Mouse (Mus musculus) stomach, embryonic 16.5 days (tissue): ENCODE data around the gene Cyp26a1. TPM values are rescaled to one million over a fixed set of nuclear protein-coding genes. Genes with fewer than 3 reads are reported as not detected.

ENCODE experiments used
- ATAC-seq: fragments of 200-750 bp; cut with Nextera tagmentation; 2 replicates; pipeline ENCODE4 v1.8.0; 2017; ENCODE audit warnings: moderate number of reproducible peaks, moderate TSS enrichment; ENCODE audit not compliant: insufficient read depth, low FRiP score
- H3K27ac ChIP-seq: fragments of 300-500 bp; sonication (generic); 2 replicates; pipeline ENCODE4 v1.5.1; 2014; ENCODE audit warnings: low read length
- H3K27me3 ChIP-seq: fragments of 300-500 bp; sonication (generic); 2 replicates; pipeline ENCODE4 v1.6.1; 2014; ENCODE audit warnings: low read length, control low read depth, mixed read lengths; ENCODE audit not compliant: control insufficient read depth, insufficient read depth
- H3K36me3 ChIP-seq: fragments of 300-500 bp; sonication (generic); 2 replicates; pipeline ENCODE4 v1.6.1; 2014; ENCODE audit warnings: low read length; ENCODE audit not compliant: control insufficient read depth, insufficient read depth
- H3K4me1 ChIP-seq: fragments of 300-500 bp; sonication (generic); 2 replicates; pipeline ENCODE4 v1.6.1; 2014; ENCODE audit warnings: low read length, control low read depth, mixed read lengths; ENCODE audit not compliant: control insufficient read depth, insufficient read depth
- H3K4me2 ChIP-seq: fragments of 300-500 bp; sonication (generic); 2 replicates; pipeline ENCODE4 v1.6.1; 2014; ENCODE audit warnings: low read depth, low read length, mixed read lengths
- H3K4me3 ChIP-seq: fragments of 300-500 bp; sonication (generic); replicated peaks from 2 replicates; pipeline ENCODE4 v1.5.1; 2014; ENCODE audit warnings: mild to moderate bottlenecking, low read length
- H3K9ac ChIP-seq: fragments of 300-500 bp; sonication (generic); 2 replicates; pipeline ENCODE4 v1.6.1; 2014; ENCODE audit warnings: low read length
- H3K9me3 ChIP-seq: fragments of 300-500 bp; sonication (generic); replicated peaks from 2 replicates; pipeline ENCODE4 v1.6.1; 2016; ENCODE audit warnings: low read length, control low read depth; ENCODE audit not compliant: control insufficient read depth
- WGBS: fragments of 180-500 bp; shearing (Covaris S2); extraction: QIAGEN DNeasy Blood & Tissue Kit; methylation state at CpG from one replicate; pipeline ENCODE4 v1.1.7; 2014; 5-methylcytosine and 5-hydroxymethylcytosine counted together
- polyA plus RNA-seq: library from polyadenylated mRNA; unstranded; fragments of >200 nt; fragmentation: Nextera tagmentation; extraction: Ambion mirVana; gene quantifications from 2 replicates; pipeline ENCODE4 v1.2.1, GENCODE M21; 2015

The Cyp26a1 gene
- polyA plus RNA-seq, 1 experiment from 2014 or later = 5.7 TPM

DNA sequence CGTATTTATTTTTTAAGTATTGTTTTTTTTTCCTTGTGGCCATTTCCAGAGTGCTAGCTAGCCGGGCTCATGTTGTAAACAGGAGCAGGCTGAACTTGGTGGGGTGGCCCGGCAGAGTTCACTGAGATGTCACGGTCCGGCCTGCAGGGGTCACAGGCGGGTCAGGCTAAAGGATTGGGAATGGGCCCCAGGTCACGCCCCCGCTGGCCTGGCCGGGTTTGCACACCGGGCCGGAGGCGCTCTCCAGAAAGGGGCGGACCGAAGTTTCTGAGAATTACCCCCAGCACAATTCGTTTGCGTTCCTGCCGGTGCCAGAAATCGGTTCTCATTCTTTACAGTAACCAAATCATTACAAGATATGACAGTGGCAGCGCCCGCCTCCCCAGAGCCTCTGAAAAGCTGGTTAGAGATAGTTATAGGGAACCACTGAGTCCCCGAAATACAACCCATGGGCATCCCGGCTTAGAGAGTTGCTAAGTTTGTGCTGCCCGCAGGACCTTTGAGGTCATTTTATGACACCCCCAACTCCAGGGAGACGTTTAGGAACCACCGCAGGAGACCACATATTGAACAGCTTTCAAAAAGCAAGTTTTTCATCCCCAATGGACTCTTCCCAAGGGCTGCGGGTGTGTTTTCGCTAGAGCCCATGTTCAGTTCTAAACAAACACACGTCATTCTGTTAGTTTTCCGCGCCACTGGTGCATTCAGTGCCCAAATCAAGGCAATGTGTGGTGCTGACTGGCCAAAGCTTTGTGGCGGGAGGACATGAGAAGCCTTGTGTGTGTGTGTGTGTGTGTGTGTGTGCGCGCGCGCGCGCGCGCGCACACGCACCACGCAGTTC, 1.6 kb upstream of the Cyp26a1 start:
- H3K4me3 ChIP-seq = peak overlapping the region; percentile 20

DNA sequence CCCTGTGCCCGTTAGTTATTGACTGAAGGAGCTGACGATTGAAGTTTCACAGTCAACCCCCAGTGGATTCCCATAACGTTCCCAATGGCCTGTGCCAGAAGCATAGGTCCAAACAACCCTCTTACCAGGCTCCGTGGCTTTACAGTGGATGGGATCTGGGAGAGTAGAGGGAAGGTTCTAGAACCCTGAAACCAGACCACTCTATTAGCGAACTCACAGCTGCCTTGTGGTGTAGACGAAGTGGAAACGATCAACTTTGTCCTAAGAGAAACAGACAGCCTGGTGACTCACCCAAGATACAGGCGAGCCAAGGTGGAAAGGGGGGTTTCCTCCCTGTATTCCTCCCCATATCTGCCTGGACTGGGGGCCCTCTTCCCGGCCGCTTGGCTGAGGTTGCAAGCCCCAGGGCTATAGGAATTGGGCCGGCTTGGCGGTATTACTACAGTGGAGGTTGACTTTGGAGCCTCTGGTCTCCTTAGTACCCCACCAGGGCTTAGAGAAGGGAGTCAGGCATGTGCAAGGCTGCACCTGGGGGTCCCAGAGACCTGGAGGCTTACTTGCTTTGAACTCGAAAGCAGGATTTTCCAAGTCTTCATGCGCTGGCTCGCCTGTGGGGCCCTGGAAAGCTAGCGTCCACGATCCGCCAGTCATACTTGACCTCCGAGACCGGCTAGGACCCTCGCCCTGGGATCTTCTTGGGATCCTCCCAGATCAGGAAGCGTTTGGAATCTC, 829 bp upstream of the Cyp26a1 start:
- peak overlapping the region; percentile 42 for H3K4me3 ChIP-seq
- peak overlapping the region; percentile 55 for H3K4me2 ChIP-seq
- peaks cover 95% of the 10 kb centered on the region for H3K27me3 ChIP-seq
- 5% methylated on average over 22 of the region's 22 CpGs for WGBS
- no peak overlapping the region for H3K27ac ChIP-seq
- H3K9ac ChIP-seq = no peak overlapping the region
- H3K4me1 ChIP-seq = peaks cover 15% of the 10 kb centered on the region
- no peaks in the 10 kb centered on the region for H3K36me3 ChIP-seq
- no peaks in the 10 kb centered on the region for H3K9me3 ChIP-seq
- no peak for ATAC-seq

More for the DNA sequence above, 1.6 kb upstream of the Cyp26a1 start:
- peaks cover 100% of the 10 kb centered on the region for H3K27me3 ChIP-seq
- H3K9ac ChIP-seq = no peak overlapping the region
- no peaks in the 10 kb centered on the region for H3K9me3 ChIP-seq
- peaks cover 15% of the 10 kb centered on the region for H3K4me1 ChIP-seq
- WGBS = 4% methylated on average over 42 of the region's 42 CpGs
- no peak for ATAC-seq
- H3K36me3 ChIP-seq = no peaks in the 10 kb centered on the region
- H3K27ac ChIP-seq = no peak overlapping the region
- H3K4me2 ChIP-seq = peak overlapping the region; percentile 20; the same call in 1 of the 2 replicates

DNA sequence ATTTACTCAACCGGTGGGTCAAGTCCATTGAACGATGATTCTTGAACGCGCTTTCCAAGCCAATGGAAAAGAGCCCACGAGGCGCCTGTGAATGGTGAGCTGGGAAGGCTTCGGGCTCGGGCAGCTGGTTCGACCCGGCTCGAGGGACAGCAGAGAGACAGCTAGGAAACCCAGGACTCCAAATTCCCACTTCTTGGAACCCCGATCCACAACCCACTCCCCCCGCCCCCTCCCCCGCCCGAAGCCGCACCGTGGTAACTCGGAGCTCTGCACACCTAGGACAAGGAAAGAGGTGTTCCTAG, 312 bp upstream of the Cyp26a1 start:
- WGBS = under 1% methylated on average over 18 of the region's 18 CpGs
- Histone ChIP-seq H3K9me3 (no peaks in the 10 kb centered on the region), H3K4me3 (peak overlapping the region; percentile 42), H3K4me1 (peaks cover 15% of the 10 kb centered on the region), H3K27me3 (peaks cover 95% of the 10 kb centered on the region), H3K4me2 (peak overlapping the region; percentile 55), H3K36me3 (no peaks in the 10 kb centered on the region), H3K9ac (no peak overlapping the region), H3K27ac (no peak overlapping the region)
- no peak for ATAC-seq

DNA sequence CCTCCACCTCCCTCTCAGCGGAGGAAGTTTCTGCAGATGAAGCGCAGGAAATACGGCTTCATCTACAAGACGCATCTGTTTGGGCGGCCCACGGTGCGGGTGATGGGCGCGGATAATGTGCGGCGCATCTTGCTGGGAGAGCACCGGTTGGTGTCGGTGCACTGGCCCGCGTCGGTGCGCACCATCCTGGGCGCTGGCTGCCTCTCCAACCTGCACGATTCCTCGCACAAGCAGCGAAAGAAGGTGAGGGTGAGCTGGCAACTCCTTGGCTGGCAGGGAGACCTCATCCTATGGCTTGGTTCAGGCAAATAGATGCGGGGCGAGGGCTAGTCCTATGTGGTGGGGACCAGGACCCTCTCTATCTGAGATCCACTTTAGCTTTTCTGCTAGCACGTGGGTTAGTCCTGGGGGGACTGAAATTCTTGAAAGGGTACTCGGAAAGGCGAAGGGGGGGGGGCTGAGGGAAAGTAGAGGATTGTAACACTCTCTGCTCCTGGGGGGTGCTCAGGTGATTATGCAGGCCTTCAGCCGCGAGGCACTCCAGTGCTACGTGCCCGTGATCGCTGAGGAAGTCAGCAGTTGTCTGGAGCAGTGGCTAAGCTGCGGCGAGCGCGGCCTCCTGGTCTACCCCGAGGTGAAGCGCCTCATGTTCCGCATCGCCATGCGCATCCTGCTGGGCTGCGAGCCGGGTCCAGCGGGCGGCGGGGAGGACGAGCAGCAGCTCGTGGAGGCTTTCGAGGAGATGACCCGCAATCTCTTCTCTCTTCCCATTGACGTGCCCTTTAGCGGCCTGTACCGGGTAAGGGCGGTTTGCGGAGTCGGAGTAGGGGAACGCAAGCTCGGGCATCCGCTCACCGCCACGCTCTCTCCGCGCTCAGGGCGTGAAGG, 919 bp downstream of the Cyp26a1 start:
- Histone ChIP-seq H3K9ac (no peak overlapping the region), H3K9me3 (no peaks in the 10 kb centered on the region), H3K27me3 (peaks cover 95% of the 10 kb centered on the region), H3K4me2 (peak overlapping the region; percentile 55), H3K4me3 (peak overlapping the region; percentile 42), H3K36me3 (no peaks in the 10 kb centered on the region), H3K27ac (no peak overlapping the region), H3K4me1 (peaks cover 9% of the 10 kb centered on the region; the same call in 1 of the 2 replicates)
- WGBS = 1% methylated on average over 63 of the region's 63 CpGs
- no peak for ATAC-seq

DNA sequence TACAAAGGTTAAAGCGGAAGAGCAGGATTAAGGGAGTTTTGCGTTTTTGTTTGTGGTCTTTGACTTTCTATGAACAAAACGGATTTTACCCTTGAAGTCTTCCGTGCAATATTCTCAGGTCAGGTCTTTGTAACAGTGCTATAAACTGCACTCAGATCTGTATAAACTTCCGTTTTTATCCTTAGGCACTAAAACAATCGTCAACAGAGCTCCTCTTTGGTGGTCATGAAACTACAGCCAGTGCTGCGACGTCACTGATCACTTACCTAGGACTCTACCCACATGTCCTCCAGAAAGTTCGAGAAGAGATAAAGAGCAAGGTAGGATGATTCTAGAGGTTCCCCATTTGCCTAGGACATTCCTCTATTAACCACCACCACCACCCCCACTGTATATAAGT, 2.1 kb downstream of the Cyp26a1 start:
- WGBS = 23% methylated on average over 9 of the region's 9 CpGs
- Histone ChIP-seq H3K4me1 (peaks cover 9% of the 10 kb centered on the region; the same call in 1 of the 2 replicates), H3K9me3 (no peaks in the 10 kb centered on the region), H3K4me2 (no peak overlapping the region), H3K9ac (no peak overlapping the region), H3K36me3 (no peaks in the 10 kb centered on the region), H3K4me3 (no peak overlapping the region), H3K27me3 (peaks cover 84% of the 10 kb centered on the region), H3K27ac (no peak overlapping the region)
- no peak for ATAC-seq

DNA sequence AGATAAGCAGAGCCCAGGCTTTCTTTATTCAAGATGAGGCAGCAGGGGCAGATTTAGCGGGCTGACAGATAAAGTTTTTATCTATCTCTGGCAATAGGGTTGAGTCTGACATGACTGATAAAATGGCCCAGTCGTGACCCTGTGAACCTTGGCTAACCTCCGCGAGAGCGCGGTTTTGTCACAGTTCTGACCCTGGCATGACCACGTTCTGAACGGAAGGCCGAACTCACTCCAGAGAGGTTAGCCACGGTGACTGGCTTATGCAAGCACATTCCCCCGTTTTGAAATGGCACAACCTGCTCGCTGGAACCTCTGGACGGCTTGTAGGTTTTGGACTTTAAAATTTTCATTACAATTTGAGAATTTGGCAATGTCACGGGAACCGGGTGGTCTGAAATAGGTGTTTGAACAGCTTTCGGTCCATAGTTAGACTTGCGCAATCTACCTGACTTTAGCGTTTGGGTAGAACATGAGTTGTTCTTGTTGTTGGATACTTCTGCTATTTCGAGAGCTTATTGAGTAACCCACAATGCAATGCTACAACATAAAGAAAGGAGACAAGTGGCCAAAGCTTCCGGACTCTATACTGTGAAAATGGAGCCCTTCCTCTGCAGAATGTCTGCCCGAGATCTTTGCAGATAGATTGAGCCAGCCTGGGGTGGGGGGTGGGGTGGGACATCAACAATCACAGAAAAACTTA, 4.9 kb downstream of the Cyp26a1 start:
- Histone ChIP-seq H3K4me2 (no peak overlapping the region), H3K4me3 (no peak overlapping the region), H3K4me1 (no peaks in the 10 kb centered on the region), H3K27me3 (peaks cover 55% of the 10 kb centered on the region), H3K27ac (no peak overlapping the region), H3K9ac (no peak overlapping the region), H3K36me3 (no peaks in the 10 kb centered on the region), H3K9me3 (no peaks in the 10 kb centered on the region)
- 46% methylated on average over 21 of the region's 21 CpGs for WGBS
- ATAC-seq = no peak

DNA sequence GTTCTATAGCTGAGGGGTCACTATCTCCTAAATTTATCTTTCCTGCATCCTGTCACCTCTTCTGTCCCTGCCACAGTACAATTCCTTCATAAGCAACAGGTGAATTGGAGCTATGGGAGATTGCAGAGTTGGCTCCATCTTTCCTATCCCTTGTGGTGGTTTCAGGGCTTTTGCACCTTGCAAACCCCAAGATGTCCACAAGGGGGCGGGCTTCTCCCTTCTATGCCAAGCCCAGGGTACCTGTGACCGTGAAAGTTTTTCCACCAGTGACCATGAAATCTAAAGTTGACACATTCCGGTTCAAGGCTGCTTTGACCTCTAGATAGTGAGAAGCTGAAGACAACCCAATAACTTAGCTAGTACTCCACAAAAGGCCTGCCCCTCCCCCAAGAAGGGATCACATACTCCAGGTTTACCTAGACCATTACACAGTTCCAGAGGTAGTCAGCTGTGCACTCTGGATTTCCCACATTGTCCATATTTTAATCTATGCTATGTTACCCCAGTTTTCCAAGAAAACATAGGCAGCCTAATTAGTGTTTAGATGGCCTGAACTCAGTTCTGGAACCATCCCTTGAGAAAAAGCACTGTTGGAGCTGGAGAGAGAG, 6.4 kb downstream of the Cyp26a1 start:
- Histone ChIP-seq H3K9me3 (no peaks in the 10 kb centered on the region), H3K4me2 (no peak overlapping the region), H3K36me3 (no peaks in the 10 kb centered on the region), H3K4me1 (no peaks in the 10 kb centered on the region), H3K9ac (no peak overlapping the region), H3K27ac (no peak overlapping the region), H3K27me3 (peaks cover 41% of the 10 kb centered on the region), H3K4me3 (no peak overlapping the region)
- WGBS = 9% methylated on average over 3 of the region's 3 CpGs
- ATAC-seq = no peak

DNA sequence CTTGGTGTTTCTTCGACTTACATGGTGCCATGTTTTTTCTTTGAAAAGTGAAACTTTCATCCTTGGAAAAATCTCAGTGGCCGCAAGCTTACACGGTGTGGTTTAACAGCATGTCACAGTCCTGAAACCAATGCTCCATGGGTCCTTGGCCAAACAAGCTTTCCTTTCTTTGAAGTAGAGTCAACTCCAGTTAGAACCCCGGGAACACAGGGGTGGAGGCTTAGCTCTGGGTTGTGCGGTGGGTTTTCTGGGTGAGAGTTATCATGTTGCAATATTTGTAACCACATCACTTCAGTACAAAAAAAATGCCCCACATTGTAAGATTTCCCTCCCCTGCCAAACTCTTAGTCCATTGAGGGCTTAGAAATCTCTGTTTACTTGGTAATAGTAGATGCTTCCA, 8.1 kb downstream of the Cyp26a1 start:
- no peaks in the 10 kb centered on the region for H3K9me3 ChIP-seq
- H3K9ac ChIP-seq = no peak overlapping the region
- no peak overlapping the region for H3K27ac ChIP-seq
- 91% methylated on average over 5 of the region's 5 CpGs for WGBS
- peaks cover 24% of the 10 kb centered on the region for H3K27me3 ChIP-seq
- H3K4me3 ChIP-seq = no peak overlapping the region
- no peak overlapping the region for H3K4me2 ChIP-seq
- no peak for ATAC-seq
- H3K36me3 ChIP-seq = no peaks in the 10 kb centered on the region
- no peaks in the 10 kb centered on the region for H3K4me1 ChIP-seq
